Mouse (Mus musculus) kidney, embryonic 16.5 days (tissue): ENCODE data around the gene Ttc38. TPM values are rescaled to one million over a fixed set of nuclear protein-coding genes. Genes with fewer than 3 reads are reported as not detected.

Experiments used
- ATAC-seq: fragments of 200-750 bp; cut with Nextera tagmentation; 2 replicates; pipeline ENCODE4 v1.8.0; 2017; ENCODE audit warnings: moderate TSS enrichment; ENCODE audit not compliant: low FRiP score, low TSS enrichment
- H3K27ac ChIP-seq: fragments of 300-500 bp; sonication (generic); 2 replicates; pipeline ENCODE4 v1.5.1; 2014; ENCODE audit warnings: low read length
- H3K27me3 ChIP-seq: fragments of 300-500 bp; sonication (generic); 2 replicates; pipeline ENCODE4 v1.6.1; 2014; ENCODE audit warnings: low read length, control low read depth, mixed read lengths; ENCODE audit not compliant: insufficient read depth
- H3K36me3 ChIP-seq: fragments of 300-500 bp; sonication (generic); 2 replicates; pipeline ENCODE4 v1.6.1; 2014; ENCODE audit warnings: low read length, control low read depth, mixed read lengths; ENCODE audit not compliant: insufficient read depth
- H3K4me1 ChIP-seq: fragments of 300-500 bp; sonication (generic); 2 replicates; pipeline ENCODE4 v1.6.1; 2014; ENCODE audit warnings: low read length, control low read depth, mixed read lengths; ENCODE audit not compliant: insufficient read depth
- H3K4me2 ChIP-seq: fragments of 300-500 bp; sonication (generic); replicated peaks from 2 replicates; pipeline ENCODE4 v1.6.1; 2014; ENCODE audit warnings: low read depth, low read length
- H3K4me3 ChIP-seq: fragments of 300-500 bp; sonication (generic); 2 replicates; pipeline ENCODE4 v1.5.1; 2014; ENCODE audit warnings: mild to moderate bottlenecking, low read length
- H3K9ac ChIP-seq: fragments of 300-500 bp; sonication (generic); replicated peaks from 2 replicates; pipeline ENCODE4 v1.6.1; 2014; ENCODE audit warnings: low read length
- H3K9me3 ChIP-seq: fragments of 300-500 bp; sonication (generic); 2 replicates; pipeline ENCODE4 v1.6.1; 2016; ENCODE audit warnings: low read length, control low read depth
- WGBS: fragments of 180-500 bp; shearing (Covaris S2); extraction: QIAGEN DNeasy Blood & Tissue Kit; methylation state at CpG from one replicate; pipeline ENCODE4 v1.1.7; 2014; 5-methylcytosine and 5-hydroxymethylcytosine counted together
- polyA plus RNA-seq: library from polyadenylated mRNA; unstranded; fragments of >200 nt; fragmentation: Nextera tagmentation; extraction: Ambion mirVana; gene quantifications from 2 replicates; pipeline ENCODE4 v1.2.1, GENCODE M21; 2015

Ttc38 gene
- polyA plus RNA-seq, 1 experiment from 2014 or later, result 8.2 TPM

GRCm38 (mm10) chr15:85879498-85879895 is 47.4 kb downstream of the Ttc38 start:
- Histone ChIP-seq H3K4me1 (peaks cover 12% of the 10 kb centered on the region), H3K4me3 (peak overlapping the region; percentile 88), H3K27me3 (no peaks in the 10 kb centered on the region), H3K9ac (peak overlapping the region; percentile 96), H3K36me3 (peaks cover 39% of the 10 kb centered on the region), H3K4me2 (peak overlapping the region; percentile 94), H3K9me3 (no peaks in the 10 kb centered on the region), H3K27ac (peak overlapping the region; percentile 77)
- WGBS, result under 1% methylated on average over 18 of the region's 18 CpGs
- no peak; the same call in 1 of the 2 replicates for ATAC-seq

DNA sequence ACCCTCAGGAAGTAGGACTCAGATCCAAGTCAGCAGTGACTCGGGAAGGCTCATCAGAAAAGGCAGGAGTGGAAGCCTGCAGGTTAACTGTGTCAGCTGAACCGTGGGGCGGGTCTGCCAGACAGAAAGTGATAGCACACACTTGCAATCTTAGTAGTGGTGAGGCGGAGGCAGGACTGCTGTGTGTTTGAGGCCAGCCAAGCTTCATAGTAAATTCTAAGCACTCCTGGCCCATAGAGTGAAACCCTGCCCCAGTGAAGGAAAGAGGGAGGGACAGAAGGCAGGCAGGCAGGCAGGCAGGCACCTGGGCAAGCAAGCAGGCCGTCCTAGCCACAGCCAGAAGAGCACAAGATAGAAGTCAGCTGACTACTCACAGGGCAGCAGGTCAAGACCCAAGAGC is 53.5 kb downstream of the Ttc38 start:
- ATAC-seq, result no peak
- Histone ChIP-seq H3K27me3 (no peaks in the 10 kb centered on the region), H3K4me2 (no peak overlapping the region), H3K36me3 (peaks cover 44% of the 10 kb centered on the region), H3K27ac (no peak overlapping the region), H3K9ac (no peak overlapping the region), H3K9me3 (no peaks in the 10 kb centered on the region), H3K4me1 (peaks cover 3% of the 10 kb centered on the region), H3K4me3 (no peak overlapping the region)
- whole genome bisulfite sequencing, result 72% methylated on average over 5 of the region's 5 CpGs

GRCm38 (mm10) chr15:85889235-85889634 is 57.1 kb downstream of the Ttc38 start:
- Histone ChIP-seq H3K4me1 (no peaks in the 10 kb centered on the region), H3K4me3 (no peak overlapping the region), H3K27me3 (no peaks in the 10 kb centered on the region), H3K9me3 (no peaks in the 10 kb centered on the region), H3K4me2 (no peak overlapping the region), H3K9ac (no peak overlapping the region), H3K36me3 (peaks cover 57% of the 10 kb centered on the region), H3K27ac (no peak overlapping the region)
- WGBS, result 93% methylated on average over 4 of the region's 4 CpGs
- ATAC-seq, result no peak

GRCm38 (mm10) chr15:85891971-85892370 is 59.9 kb downstream of the Ttc38 start:
- Histone ChIP-seq H3K9me3 (no peaks in the 10 kb centered on the region), H3K27ac (no peak overlapping the region), H3K4me1 (no peaks in the 10 kb centered on the region), H3K27me3 (no peaks in the 10 kb centered on the region), H3K9ac (no peak overlapping the region), H3K4me3 (no peak overlapping the region), H3K36me3 (peaks cover 47% of the 10 kb centered on the region), H3K4me2 (no peak overlapping the region)
- 71% methylated on average over 10 of the region's 10 CpGs for WGBS
- no peak for ATAC-seq

DNA sequence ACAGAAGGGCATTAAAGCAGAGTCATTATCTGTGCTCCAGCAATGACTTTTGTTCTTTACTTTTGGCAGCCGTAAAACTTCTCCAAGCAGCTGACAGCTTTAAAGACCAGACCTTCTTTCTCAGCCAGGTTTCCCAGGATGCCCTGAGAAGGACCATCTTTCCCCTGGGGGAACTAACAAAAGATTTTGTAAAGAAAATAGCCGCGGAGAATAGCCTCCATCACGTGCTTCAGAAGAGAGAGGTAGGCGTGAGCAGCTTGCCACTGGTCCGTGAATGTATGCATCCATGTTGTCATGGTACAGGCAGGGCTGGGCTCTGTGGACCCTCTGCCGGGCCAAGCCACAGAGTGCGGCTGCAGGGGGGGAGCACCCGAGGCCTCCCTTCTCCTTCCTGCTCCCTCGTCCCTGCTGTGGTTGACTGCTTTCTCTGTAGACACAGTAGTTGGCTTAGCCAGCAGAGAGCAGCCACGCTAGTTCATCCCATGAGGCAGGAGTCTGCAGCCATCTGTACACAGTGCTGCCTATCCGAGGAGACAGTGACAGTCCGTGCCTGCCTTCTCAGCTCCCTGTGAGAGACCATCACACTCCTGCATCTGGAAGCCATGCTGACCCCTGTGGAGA is 60.5 kb downstream of the Ttc38 start:
- Histone ChIP-seq H3K4me1 (no peaks in the 10 kb centered on the region), H3K4me2 (no peak overlapping the region), H3K9me3 (no peaks in the 10 kb centered on the region), H3K36me3 (peaks cover 53% of the 10 kb centered on the region), H3K27me3 (no peaks in the 10 kb centered on the region), H3K9ac (no peak overlapping the region), H3K4me3 (no peak overlapping the region), H3K27ac (no peak overlapping the region)
- 74% methylated on average over 13 of the region's 13 CpGs for WGBS
- no peak for ATAC-seq

DNA sequence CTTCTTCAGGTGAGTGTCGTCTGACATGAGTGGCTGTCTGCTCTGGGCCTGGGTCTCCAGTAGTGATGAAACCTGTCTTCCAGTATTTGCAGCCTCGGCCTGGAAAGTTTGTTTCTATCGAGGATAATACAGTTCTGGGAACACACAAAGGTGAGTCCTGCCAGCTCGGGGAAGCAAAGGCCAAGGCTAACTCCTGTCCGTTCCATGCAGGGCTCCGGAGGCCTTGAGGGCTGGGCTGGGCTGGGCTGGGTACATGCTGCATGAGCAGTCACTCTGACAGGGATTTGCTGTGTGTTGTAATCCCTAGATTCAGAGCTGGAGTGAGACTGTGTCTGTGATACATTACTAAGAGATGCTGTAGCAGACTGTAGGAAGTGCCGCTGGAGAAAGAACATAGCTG is 61.8 kb downstream of the Ttc38 start:
- no peak overlapping the region for H3K9ac ChIP-seq
- H3K27ac ChIP-seq, result no peak overlapping the region
- H3K4me1 ChIP-seq, result no peaks in the 10 kb centered on the region
- H3K9me3 ChIP-seq, result no peaks in the 10 kb centered on the region
- H3K4me3 ChIP-seq, result no peak overlapping the region
- no peak overlapping the region for H3K4me2 ChIP-seq
- no peak for ATAC-seq
- 95% methylated on average over 7 of the region's 7 CpGs for WGBS
- no peaks in the 10 kb centered on the region for H3K27me3 ChIP-seq
- H3K36me3 ChIP-seq, result peaks cover 54% of the 10 kb centered on the region

DNA sequence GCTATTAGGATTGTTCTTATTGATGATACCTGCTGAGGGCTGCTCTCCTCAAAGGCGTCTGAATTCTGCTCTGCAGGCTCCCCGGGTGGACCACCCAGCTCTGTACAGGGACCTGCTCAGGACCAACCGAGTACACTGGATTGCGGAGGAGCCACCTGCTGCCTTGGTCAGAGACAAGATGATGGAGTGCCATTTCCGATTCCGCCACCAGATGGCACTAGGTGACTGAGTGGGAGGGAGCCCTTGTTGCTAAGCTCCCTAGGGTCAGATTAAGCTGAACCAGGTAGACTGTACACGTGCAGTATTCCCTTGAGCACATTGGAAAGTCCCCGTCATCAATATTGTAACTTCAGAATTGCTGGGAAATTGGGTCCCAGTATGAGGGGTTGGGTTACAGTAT is 64.2 kb downstream of the Ttc38 start:
- ATAC-seq, result peak; percentile 44; the same call in 1 of the 2 replicates
- Histone ChIP-seq H3K36me3 (peaks cover 54% of the 10 kb centered on the region), H3K4me2 (no peak overlapping the region), H3K9ac (no peak overlapping the region), H3K4me1 (0 out of 2 replicates have a peak, but pooled peaks cover 2% of the 10 kb centered on the region), H3K4me3 (no peak overlapping the region), H3K9me3 (no peaks in the 10 kb centered on the region), H3K27ac (no peak overlapping the region), H3K27me3 (no peaks in the 10 kb centered on the region)
- WGBS, result 17% methylated on average over 8 of the region's 8 CpGs

- ATAC-seq, result no peak
- peaks cover 49% of the 10 kb centered on the region for H3K36me3 ChIP-seq
- no peaks in the 10 kb centered on the region for H3K27me3 ChIP-seq
- no peaks in the 10 kb centered on the region for H3K9me3 ChIP-seq
- WGBS, result 69% methylated on average over 10 of the region's 10 CpGs
- no peak overlapping the region for H3K9ac ChIP-seq
- H3K4me1 ChIP-seq, result 0 out of 2 replicates have a peak, but pooled peaks cover 2% of the 10 kb centered on the region
- H3K4me3 ChIP-seq, result no peak overlapping the region
- H3K4me2 ChIP-seq, result no peak overlapping the region
- no peak overlapping the region for H3K27ac ChIP-seq
Observed at GRCm38 (mm10) chr15:85897113-85897512, 65.0 kb downstream of the Ttc38 start.

DNA sequence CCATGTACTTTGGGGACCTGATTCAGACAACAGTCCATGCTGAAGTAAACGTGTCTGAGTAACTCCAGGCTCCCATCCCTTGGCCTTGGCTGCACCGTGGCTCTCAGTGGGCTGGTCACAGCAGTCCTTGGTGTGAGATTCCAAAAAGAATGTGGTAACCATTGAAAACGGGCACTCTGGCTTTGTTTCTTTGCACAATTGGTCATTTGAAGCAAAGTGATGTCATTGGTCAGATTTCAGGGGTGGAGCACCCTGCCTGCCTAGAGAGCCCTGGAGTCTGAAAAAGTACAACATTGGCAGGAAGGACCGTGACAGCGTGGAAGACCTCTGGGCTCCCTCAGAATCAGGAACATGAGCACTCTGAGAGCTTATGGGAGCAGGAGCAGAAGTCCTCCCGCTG is 67.3 kb downstream of the Ttc38 start:
- H3K4me1 ChIP-seq, result 0 out of 2 replicates have a peak, but pooled peaks cover 2% of the 10 kb centered on the region
- no peak overlapping the region for H3K9ac ChIP-seq
- ATAC-seq, result no peak
- H3K27ac ChIP-seq, result no peak overlapping the region
- H3K27me3 ChIP-seq, result no peaks in the 10 kb centered on the region
- H3K4me2 ChIP-seq, result no peak overlapping the region
- WGBS, result 76% methylated on average over 6 of the region's 6 CpGs
- H3K4me3 ChIP-seq, result no peak overlapping the region
- H3K9me3 ChIP-seq, result no peaks in the 10 kb centered on the region
- H3K36me3 ChIP-seq, result peaks cover 27% of the 10 kb centered on the region; the same call in 1 of the 2 replicates

- ATAC-seq, result no peak
- Histone ChIP-seq H3K36me3 (peaks cover 21% of the 10 kb centered on the region; the same call in 1 of the 2 replicates), H3K4me2 (no peak overlapping the region)
Observed at GRCm38 (mm10) chr15:85900318-85900717, 68.2 kb downstream of the Ttc38 start.

More at GRCm38 (mm10) chr15:85900318-85900717, 68.2 kb downstream of the Ttc38 start:
- no peak overlapping the region for H3K9ac ChIP-seq
- H3K27ac ChIP-seq, result no peak overlapping the region
- no peaks in the 10 kb centered on the region for H3K27me3 ChIP-seq
- no peaks in the 10 kb centered on the region for H3K9me3 ChIP-seq
- WGBS, result 84% methylated on average over 8 of the region's 8 CpGs
- H3K4me3 ChIP-seq, result no peak overlapping the region
- H3K4me1 ChIP-seq, result 0 out of 2 replicates have a peak, but pooled peaks cover 2% of the 10 kb centered on the region
